Mouse (Mus musculus) hindbrain, embryonic 11.5 days (tissue): ENCODE data around the gene Xrcc1. TPM values are rescaled to one million over a fixed set of nuclear protein-coding genes. Genes with fewer than 3 reads are reported as not detected.

Source experiments
- ATAC-seq: fragments of 200-750 bp; cut with Nextera tagmentation; 2 replicates; pipeline ENCODE4 v1.8.0; 2017; ENCODE audit warnings: mild to moderate bottlenecking, moderate TSS enrichment, moderate library complexity; ENCODE audit not compliant: low FRiP score
- DNase-seq: peaks from one replicate; pipeline ENCODE4 v3.0.0-alpha.2; 2015; ENCODE audit warnings: low spot score
- H3K27ac ChIP-seq: fragments of 300-500 bp; sonication (generic); 2 replicates; pipeline ENCODE4 v1.5.1; 2014; ENCODE audit warnings: mild to moderate bottlenecking, low read depth, low read length
- H3K27me3 ChIP-seq: fragments of 300-500 bp; sonication (generic); 2 replicates; pipeline ENCODE4 v1.6.1; 2014; ENCODE audit warnings: mild to moderate bottlenecking, low read length, moderate library complexity, mixed read lengths; ENCODE audit not compliant: control insufficient read depth, insufficient read depth
- H3K36me3 ChIP-seq: fragments of 300-500 bp; sonication (generic); 2 replicates; pipeline ENCODE4 v1.6.1; 2014; ENCODE audit warnings: mild to moderate bottlenecking, low read length, moderate library complexity, mixed read lengths; ENCODE audit not compliant: control insufficient read depth, insufficient read depth
- H3K4me1 ChIP-seq: fragments of 300-500 bp; sonication (generic); replicated peaks from 2 replicates; pipeline ENCODE4 v1.6.1; 2014; ENCODE audit warnings: low read length, mixed read lengths; ENCODE audit not compliant: control insufficient read depth, insufficient read depth
- H3K4me2 ChIP-seq: fragments of 300-500 bp; sonication (generic); replicated peaks from 2 replicates; pipeline ENCODE4 v1.6.1; 2014; ENCODE audit warnings: mild to moderate bottlenecking, low read depth, low read length
- H3K4me3 ChIP-seq: fragments of 300-500 bp; sonication (generic); 2 replicates; pipeline ENCODE4 v1.5.1; 2014; ENCODE audit warnings: low read depth, low read length
- H3K9ac ChIP-seq: fragments of 300-500 bp; sonication (generic); 2 replicates; pipeline ENCODE4 v1.6.1; 2014; ENCODE audit warnings: low read depth, low read length
- H3K9me3 ChIP-seq: fragments of 300-500 bp; sonication (generic); 2 replicates; pipeline ENCODE4 v1.6.1; 2016; ENCODE audit warnings: low read length; ENCODE audit not compliant: control insufficient read depth
- WGBS: fragments of 180-500 bp; shearing (Covaris S2); extraction: QIAGEN DNeasy Blood & Tissue Kit; methylation state at CpG from one replicate; pipeline ENCODE4 v1.1.7; 2014; 5-methylcytosine and 5-hydroxymethylcytosine counted together
- polyA plus RNA-seq: library from polyadenylated mRNA; unstranded; fragments of >200 nt; fragmentation: Nextera tagmentation; extraction: Ambion mirVana; gene quantifications from 2 replicates; pipeline ENCODE4 v1.2.1, GENCODE M21; 2014

Xrcc1 gene
- polyA plus RNA-seq, 1 experiment from 2014 or later, result 78.0 TPM

DNA sequence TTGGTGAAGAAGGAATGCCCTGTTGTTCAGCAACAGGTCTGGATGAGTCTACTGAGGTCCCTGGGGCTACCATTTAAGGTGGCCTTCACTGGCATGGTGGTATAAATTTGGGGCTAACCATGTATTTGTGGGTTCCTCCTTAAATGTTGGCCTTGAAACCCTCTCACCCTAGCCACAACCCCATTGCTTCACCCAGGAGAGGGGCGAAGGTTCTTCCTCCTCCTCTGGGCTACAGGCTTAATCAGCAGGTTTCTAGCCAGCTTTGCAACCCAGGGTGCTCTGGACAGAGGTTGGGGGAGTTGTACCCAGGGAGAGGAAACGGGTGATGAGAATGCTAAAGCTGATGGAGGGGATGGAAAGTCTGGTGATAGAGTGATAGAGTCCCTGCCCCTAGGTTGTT, 49.4 kb downstream of the Xrcc1 start:
- H3K27me3 ChIP-seq, result peaks cover 4% of the 10 kb centered on the region; the same call in 1 of the 2 replicates
- DNase-seq (no peak), ATAC-seq (no peak)
- H3K9ac ChIP-seq, result no peak overlapping the region
- no peaks in the 10 kb centered on the region for H3K36me3 ChIP-seq
- no peak overlapping the region for H3K4me3 ChIP-seq
- H3K9me3 ChIP-seq, result no peaks in the 10 kb centered on the region
- no peak overlapping the region for H3K4me2 ChIP-seq
- 84% methylated on average over 2 of the region's 2 CpGs for WGBS
- H3K4me1 ChIP-seq, result 0 out of 2 replicates have a peak, but pooled peaks cover 3% of the 10 kb centered on the region
- no peak overlapping the region for H3K27ac ChIP-seq

- Histone ChIP-seq H3K27ac (no peak overlapping the region), H3K9ac (no peak overlapping the region), H3K4me1 (0 out of 2 replicates have a peak, but pooled peaks cover 3% of the 10 kb centered on the region), H3K4me2 (no peak overlapping the region), H3K4me3 (no peak overlapping the region), H3K9me3 (no peaks in the 10 kb centered on the region), H3K36me3 (no peaks in the 10 kb centered on the region), H3K27me3 (peaks cover 4% of the 10 kb centered on the region; the same call in 1 of the 2 replicates)
- WGBS, result 76% methylated on average over 4 of the region's 4 CpGs
- no peak for DNase-seq
- ATAC-seq, result no peak
Measured at GRCm38 (mm10) chr7:24598121-24598520, 52.0 kb downstream of the Xrcc1 start.

- WGBS, result 65% methylated on average over 15 of the region's 15 CpGs
- no peak overlapping the region for H3K27ac ChIP-seq
- no peak for ATAC-seq
Measured at GRCm38 (mm10) chr7:24599211-24600067, 53.4 kb downstream of the Xrcc1 start.

GRCm38 (mm10) chr7:24600941-24601597, 55.0 kb downstream of the Xrcc1 start:
- Histone ChIP-seq H3K27me3 (no peaks in the 10 kb centered on the region), H3K9ac (no peak overlapping the region), H3K4me2 (no peak overlapping the region), H3K36me3 (no peaks in the 10 kb centered on the region), H3K4me3 (no peak overlapping the region), H3K27ac (no peak overlapping the region), H3K9me3 (no peaks in the 10 kb centered on the region), H3K4me1 (no peaks in the 10 kb centered on the region)
- ATAC-seq (peak; percentile 92), DNase-seq (peak; percentile 99)
- WGBS, result 7% methylated on average over 13 of the region's 13 CpGs

More at GRCm38 (mm10) chr7:24599211-24600067, 53.4 kb downstream of the Xrcc1 start:
- Histone ChIP-seq H3K27me3 (peaks cover 4% of the 10 kb centered on the region; the same call in 1 of the 2 replicates), H3K4me1 (0 out of 2 replicates have a peak, but pooled peaks cover under 1% of the 10 kb centered on the region), H3K9me3 (no peaks in the 10 kb centered on the region), H3K9ac (no peak overlapping the region), H3K4me3 (no peak overlapping the region), H3K36me3 (no peaks in the 10 kb centered on the region), H3K4me2 (no peak overlapping the region)
- no peak for DNase-seq

DNA sequence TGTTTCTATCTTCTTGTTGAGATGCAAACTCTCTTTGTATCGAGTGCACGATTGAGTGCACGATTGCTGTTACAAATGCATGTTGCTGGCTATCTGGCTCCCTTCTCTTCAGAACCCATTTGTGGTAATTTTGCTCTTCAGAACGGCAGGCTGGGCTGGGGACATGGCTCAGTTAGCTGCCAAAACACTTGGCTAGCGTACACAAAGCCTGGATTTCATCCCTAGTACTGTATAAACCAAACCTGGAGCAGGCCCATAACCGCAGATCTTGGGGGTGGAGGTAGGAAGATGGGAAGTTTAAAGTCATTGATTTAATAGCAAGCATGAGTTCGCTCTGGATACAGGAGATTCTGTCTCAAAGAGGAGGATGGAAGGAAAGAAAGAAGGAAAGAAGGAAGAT, 59.5 kb downstream of the Xrcc1 start:
- DNase-seq (no peak), ATAC-seq (no peak)
- H3K27ac ChIP-seq, result no peak overlapping the region
- WGBS, result 89% methylated on average over 7 of the region's 7 CpGs
- H3K27me3 ChIP-seq, result peaks cover 12% of the 10 kb centered on the region
- H3K9ac ChIP-seq, result no peak overlapping the region
- H3K36me3 ChIP-seq, result no peaks in the 10 kb centered on the region
- peaks cover 2% of the 10 kb centered on the region; the same call in 1 of the 2 replicates for H3K4me1 ChIP-seq
- no peak overlapping the region for H3K4me3 ChIP-seq
- no peak overlapping the region for H3K4me2 ChIP-seq
- H3K9me3 ChIP-seq, result no peaks in the 10 kb centered on the region

GRCm38 (mm10) chr7:24606046-24606445, 60.0 kb downstream of the Xrcc1 start:
- no peaks in the 10 kb centered on the region for H3K36me3 ChIP-seq
- H3K4me3 ChIP-seq, result no peak overlapping the region
- H3K27ac ChIP-seq, result no peak overlapping the region
- peaks cover 4% of the 10 kb centered on the region; the same call in 1 of the 2 replicates for H3K4me1 ChIP-seq
- H3K4me2 ChIP-seq, result no peak overlapping the region
- no peaks in the 10 kb centered on the region for H3K9me3 ChIP-seq
- H3K27me3 ChIP-seq, result peaks cover 17% of the 10 kb centered on the region
- H3K9ac ChIP-seq, result no peak overlapping the region
- 79% methylated on average over 7 of the region's 7 CpGs for WGBS
- ATAC-seq (no peak), DNase-seq (no peak)

DNA sequence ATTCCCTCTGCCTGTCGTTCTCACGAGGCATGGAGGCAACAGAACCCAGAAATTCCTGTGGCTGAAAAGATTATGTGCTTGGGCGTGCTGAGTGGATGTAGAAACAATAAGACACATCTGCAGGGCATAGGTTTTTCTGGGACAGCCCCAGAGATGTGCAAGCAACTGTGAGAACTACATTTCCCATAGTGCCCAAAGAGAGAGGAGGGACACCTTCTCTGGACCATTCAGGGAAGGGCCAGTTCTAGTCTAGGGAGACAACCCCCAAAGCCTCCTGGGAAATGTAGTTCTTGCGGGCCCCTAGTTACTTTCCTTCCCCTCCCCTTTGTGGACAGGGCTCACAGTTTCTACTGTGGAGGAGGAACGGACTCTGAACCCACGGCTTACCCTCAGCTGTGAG, 61.9 kb downstream of the Xrcc1 start:
- Histone ChIP-seq H3K4me2 (no peak overlapping the region), H3K36me3 (no peaks in the 10 kb centered on the region), H3K9ac (no peak overlapping the region), H3K27ac (no peak overlapping the region), H3K4me3 (no peak overlapping the region), H3K4me1 (peaks cover 6% of the 10 kb centered on the region), H3K27me3 (peaks cover 35% of the 10 kb centered on the region), H3K9me3 (no peaks in the 10 kb centered on the region)
- peak; percentile 58 for ATAC-seq
- 45% methylated on average over 6 of the region's 6 CpGs for WGBS
- peak; percentile 43 for DNase-seq

GRCm38 (mm10) chr7:24608561-24608960, 62.5 kb downstream of the Xrcc1 start:
- DNase-seq, result no peak
- Histone ChIP-seq H3K27ac (no peak overlapping the region), H3K27me3 (peaks cover 40% of the 10 kb centered on the region), H3K9me3 (no peaks in the 10 kb centered on the region), H3K4me1 (peaks cover 6% of the 10 kb centered on the region), H3K36me3 (no peaks in the 10 kb centered on the region), H3K4me3 (no peak overlapping the region), H3K9ac (no peak overlapping the region), H3K4me2 (no peak overlapping the region)
- 78% methylated on average over 8 of the region's 8 CpGs for WGBS
- no peak for ATAC-seq
